8 mouse cellular contexts compared by ENCODE assay signal in genomic region chr6:86848580-86848914, GRCm38 (mm10). TPM values are rescaled to one million over a fixed set of nuclear protein-coding genes. Genes with fewer than 3 reads are reported as not detected.
A peak's percentile ranks its signal among the peaks of the same experiment; 100 is the strongest.
DNase-seq lines count a peak whose midpoint lies in the region; ATAC-seq and TF ChIP-seq lines count a peak whose summit lies in the region.

No protein-coding gene starts in this region.

- peak overlapping the region; percentile 97 for H3K27ac ChIP-seq in lung, embryonic 14.5 days (ENCODE audit: low read depth)
- H3K27ac ChIP-seq in limb, embryonic 13.5 days: peak overlapping the region; percentile 96; the same call in 1 of the 2 replicates

- no peak for DNase-seq in lung, embryonic 14.5 days
- DNase-seq in lung, postnatal 36 days: no peak
- no peak for DNase-seq in frontal cortex, adult 2 months (ENCODE audit: extremely low spot score in 1 of 2, low spot score in 1 of 2)
- DNase-seq in retina, embryonic 14.5 days (ENCODE audit: low spot score): no peak
- DNase-seq in left cerebral cortex, postnatal 14 days (ENCODE audit: low spot score in 2 of 2): no peak

- no peaks in the 10 kb centered on the region for H3K27me3 ChIP-seq in lung, embryonic 14.5 days (ENCODE audit: insufficient read depth, low read length)
- H3K27me3 ChIP-seq in limb, embryonic 13.5 days: no peaks in the 10 kb centered on the region

- peak overlapping the region; percentile 85 for H3K9ac ChIP-seq in lung, embryonic 14.5 days
- H3K9ac ChIP-seq in limb, embryonic 13.5 days: peak overlapping the region; percentile 92

- intact Hi-C loops in left cerebral cortex, postnatal 14 days (cut with DNase I): no loop called here

- H3K9me3 ChIP-seq in lung, embryonic 14.5 days (ENCODE audit: low read depth, low read length): no peaks in the 10 kb centered on the region
- no peaks in the 10 kb centered on the region for H3K9me3 ChIP-seq in limb, embryonic 13.5 days

- no peaks in the 10 kb centered on the region for H3K36me3 ChIP-seq in lung, embryonic 14.5 days (ENCODE audit: insufficient read depth)
- H3K36me3 ChIP-seq in limb, embryonic 13.5 days: 0 out of 2 replicates have a peak, but pooled peaks cover 4% of the 10 kb centered on the region

- peak; percentile 56 for ATAC-seq in lung, embryonic 14.5 days (ENCODE audit: insufficient read depth)
- ATAC-seq in erythroblast, adult 5-6 weeks (replicated peaks; ENCODE audit: low FRiP score, poor library complexity, severe bottlenecking): peak; percentile 45; the same call in 1 of the 2 replicates
- peak; percentile 45; the same call in 1 of the 2 replicates for ATAC-seq in limb, embryonic 13.5 days (ENCODE audit: low FRiP score, low read depth)
- peak; percentile 34; the same call in 1 of the 2 replicates for ATAC-seq in neutrophil, adult 5-6 weeks (ENCODE audit: extremely low read depth, insufficient number of reproducible peaks, low FRiP score, poor library complexity, severe bottlenecking)

- H3K4me2 ChIP-seq in lung, embryonic 14.5 days: peak overlapping the region; percentile 74
- H3K4me2 ChIP-seq in limb, embryonic 13.5 days (replicated peaks): peak overlapping the region; percentile 81

- peak overlapping the region; percentile 87 for H3K4me3 ChIP-seq in lung, embryonic 14.5 days (ENCODE audit: low read depth, low read length)
- H3K4me3 ChIP-seq in limb, embryonic 13.5 days: peak overlapping the region; percentile 87

- under 1% methylated on average over 12 of the region's 12 CpGs for WGBS in lung, embryonic 14.5 days
- WGBS in limb, embryonic 13.5 days: under 1% methylated on average over 12 of the region's 12 CpGs

- H3K4me1 ChIP-seq in lung, embryonic 14.5 days (ENCODE audit: insufficient read depth): peaks cover 20% of the 10 kb centered on the region
- peaks cover 41% of the 10 kb centered on the region for H3K4me1 ChIP-seq in limb, embryonic 13.5 days

- 0 out of 2 replicates have a peak, but pooled peaks have one; percentile 4 for TF ChIP-seq CTCF in lung, embryonic 14.5 days (IDR thresholded peaks at IDR 0.05; ENCODE audit: low read depth)

RNA-seq across cellular contexts. Expression of gene Aak1, which starts 0.8 kb away (rescaled TPM):
- 18.3 and 20.7 TPM in 2 replicates for polyA plus RNA-seq in lung, embryonic 14.5 days (2014; fragmentation: Nextera tagmentation; extraction: Ambion mirVana)
- 4.4 and 24.0 TPM in 2 replicates for total RNA-seq in erythroblast, adult 5-6 weeks (2015; ENCODE audit: low replicate concordance)
- total RNA-seq in erythroblast, adult 5-6 weeks (2017; ENCODE audit: low replicate concordance): 3.1 and 10.4 TPM in 2 replicates
- polyA plus RNA-seq in limb, embryonic 13.5 days (2015; fragmentation: Nextera tagmentation; extraction: Ambion mirVana): 15.6 and 18.8 TPM in 2 replicates
- 22.7 and 29.3 TPM in 2 replicates for total RNA-seq in neutrophil, adult 5-6 weeks (2017)
- 115 and 139 TPM in 2 replicates for polyA plus RNA-seq in frontal cortex, adult 2 months (2012; rRNA removed)
- 100 to 1,000 TPM; 351 to 380 TPM for total RNA-seq in left cerebral cortex, postnatal 14 days (2021)

RNA-seq across cellular contexts. Expression of gene Anxa4, which starts 55.2 kb away (rescaled TPM):
- polyA plus RNA-seq in lung, embryonic 14.5 days (2014; fragmentation: Nextera tagmentation; extraction: Ambion mirVana): 90.4 and 100 TPM in 2 replicates
- 3.7 and 5.9 TPM in 2 replicates for total RNA-seq in erythroblast, adult 5-6 weeks (2015; ENCODE audit: low replicate concordance)
- total RNA-seq in erythroblast, adult 5-6 weeks (2017; ENCODE audit: low replicate concordance): 3.7 and 8.4 TPM in 2 replicates
- 30.4 and 31.5 TPM in 2 replicates for polyA plus RNA-seq in limb, embryonic 13.5 days (2015; fragmentation: Nextera tagmentation; extraction: Ambion mirVana)
- total RNA-seq in neutrophil, adult 5-6 weeks (2017): 12.5 and 14.9 TPM in 2 replicates
- polyA plus RNA-seq in frontal cortex, adult 2 months (2012; rRNA removed): 4.1 and 5.5 TPM in 2 replicates
- total RNA-seq in left cerebral cortex, postnatal 14 days (2021): 1 to 10 TPM; 4.2 to 4.9 TPM

Comparison
In these comparisons a context has a peak if more than half of its experiments do, and no peak if none do; other contexts are left out.
1. RNA of gene Aak1, which starts 0.8 kb away (total RNA-seq): 351 to 380 TPM in left cerebral cortex, postnatal 14 days; 22.7 to 29.3 TPM in neutrophil, adult 5-6 weeks and 3.1 to 24.0 TPM in erythroblast, adult 5-6 weeks; every median in the first group is over 10 times any median in the second.
2. Peak in every context shown above with its lines, with median percentiles within 50 percentile points of each other: ATAC-seq.